Mouse (Mus musculus): ENCODE results near the gene Rpl31.

DNA sequence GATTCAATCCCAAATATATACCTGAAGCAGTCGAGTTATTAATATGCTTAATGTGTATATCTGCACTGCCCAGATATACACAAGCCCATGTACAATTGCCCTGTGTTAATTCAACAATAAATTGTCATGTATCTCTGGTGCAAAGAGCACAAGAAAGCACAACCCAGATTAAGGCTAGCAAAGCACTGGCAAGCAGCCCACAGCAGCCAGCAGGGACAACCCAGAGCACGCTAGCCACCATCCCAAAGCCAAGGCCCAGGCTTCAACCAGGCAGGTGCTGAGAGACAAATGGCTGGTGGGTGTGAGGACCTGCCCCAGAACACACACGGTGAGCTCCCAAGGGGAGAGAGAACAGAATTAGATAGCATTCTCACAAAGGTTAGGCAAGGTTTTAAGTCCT is 18.8 kb downstream of the Rpl31 start:
- TF ChIP-seq POLR2A (IDR thresholded peaks at IDR 0.05; ENCODE audit: control insufficient read depth, low read depth, low read length) = no peak
- no peak for TF ChIP-seq CTCF (IDR thresholded peaks at IDR 0.05; ENCODE audit: control insufficient read depth, insufficient read depth, insufficient replicate concordance, low read depth, low read length)
